Mouse (Mus musculus) hindbrain, embryonic 10.5 days (tissue): Measurements from ENCODE around the gene Ssr1. TPM values are rescaled to one million over a fixed set of nuclear protein-coding genes. Genes with fewer than 3 reads are reported as not detected.

ENCODE experiments used
- DNase-seq: peaks from one replicate; pipeline ENCODE4 v3.0.0-alpha.2; 2017; ENCODE audit warnings: low spot score
- H3K27ac ChIP-seq: fragments of 300-500 bp; sonication (generic); 2 replicates; pipeline ENCODE4 v1.5.1; 2016; ENCODE audit warnings: mild to moderate bottlenecking, moderate library complexity
- H3K27me3 ChIP-seq: fragments of 300-500 bp; sonication (generic); 2 replicates; pipeline ENCODE4 v1.6.1; 2016; ENCODE audit warnings: mild to moderate bottlenecking; ENCODE audit not compliant: poor library complexity, insufficient read depth, severe bottlenecking
- H3K36me3 ChIP-seq: fragments of 300-500 bp; sonication (generic); 2 replicates; pipeline ENCODE4 v1.6.1; 2016; ENCODE audit warnings: mild to moderate bottlenecking, moderate library complexity
- H3K4me1 ChIP-seq: fragments of 300-500 bp; sonication (generic); replicated peaks from 2 replicates; pipeline ENCODE4 v1.6.1; 2016; ENCODE audit warnings: mild to moderate bottlenecking
- H3K4me3 ChIP-seq: fragments of 300-500 bp; sonication (generic); 2 replicates; pipeline ENCODE4 v1.5.1; 2016; ENCODE audit warnings: mild to moderate bottlenecking, moderate library complexity
- H3K9me3 ChIP-seq: fragments of 300-500 bp; sonication (generic); 2 replicates; pipeline ENCODE4 v1.6.1; 2016; ENCODE audit warnings: mild to moderate bottlenecking, moderate library complexity
- WGBS: fragments of 180-500 bp; shearing (Covaris S2); methylation state at CpG from one replicate; pipeline ENCODE4 v1.1.7; 2016; 5-methylcytosine and 5-hydroxymethylcytosine counted together
- polyA plus RNA-seq: library from polyadenylated mRNA; unstranded; fragments of >200 nt; fragmentation: Nextera tagmentation; extraction: Ambion mirVana; gene quantifications from 2 replicates; pipeline ENCODE4 v1.2.1, GENCODE M21; 2016

Gene Ssr1
- polyA plus RNA-seq, 1 experiment from 2014 or later, result 83.6 TPM

- WGBS, result 88% methylated on average over 2 of the region's 2 CpGs
- H3K4me1 ChIP-seq, result 0 out of 2 replicates have a peak, but pooled peaks cover 5% of the 10 kb centered on the region
- no peaks in the 10 kb centered on the region for H3K27me3 ChIP-seq
- H3K9me3 ChIP-seq, result no peaks in the 10 kb centered on the region
- DNase-seq, result no peak
- H3K4me3 ChIP-seq, result no peak overlapping the region
- H3K27ac ChIP-seq, result no peak overlapping the region
- peaks cover 28% of the 10 kb centered on the region for H3K36me3 ChIP-seq
Observed at GRCm38 (mm10) chr13:37940167-37940566, 53.9 kb downstream of the Ssr1 start.

GRCm38 (mm10) chr13:37936351-37936750 is 57.7 kb downstream of the Ssr1 start:
- no peaks in the 10 kb centered on the region for H3K9me3 ChIP-seq
- no peak for DNase-seq
- H3K27ac ChIP-seq, result no peak overlapping the region
- H3K36me3 ChIP-seq, result peaks cover 55% of the 10 kb centered on the region
- H3K4me1 ChIP-seq, result 0 out of 2 replicates have a peak, but pooled peaks cover 3% of the 10 kb centered on the region
- no peak overlapping the region for H3K4me3 ChIP-seq
- 85% methylated on average over 3 of the region's 3 CpGs for WGBS
- no peaks in the 10 kb centered on the region for H3K27me3 ChIP-seq

GRCm38 (mm10) chr13:37934920-37935319 is 59.1 kb downstream of the Ssr1 start:
- Histone ChIP-seq H3K4me3 (no peak overlapping the region), H3K27ac (no peak overlapping the region), H3K36me3 (peaks cover 69% of the 10 kb centered on the region), H3K4me1 (0 out of 2 replicates have a peak, but pooled peaks cover 3% of the 10 kb centered on the region), H3K27me3 (no peaks in the 10 kb centered on the region), H3K9me3 (no peaks in the 10 kb centered on the region)
- WGBS, result 84% methylated on average over 8 of the region's 8 CpGs
- DNase-seq, result no peak

- H3K4me3 ChIP-seq, result no peak overlapping the region
- H3K27ac ChIP-seq, result no peak overlapping the region
- H3K9me3 ChIP-seq, result no peaks in the 10 kb centered on the region
- no peaks in the 10 kb centered on the region for H3K27me3 ChIP-seq
- no peak for DNase-seq
- 82% methylated on average over 4 of the region's 4 CpGs for WGBS
- H3K4me1 ChIP-seq, result 0 out of 2 replicates have a peak, but pooled peaks cover 3% of the 10 kb centered on the region
- H3K36me3 ChIP-seq, result peaks cover 78% of the 10 kb centered on the region
Observed at GRCm38 (mm10) chr13:37934075-37934474, 59.9 kb downstream of the Ssr1 start.

- Histone ChIP-seq H3K36me3 (peaks cover 68% of the 10 kb centered on the region), H3K4me3 (no peak overlapping the region), H3K9me3 (no peaks in the 10 kb centered on the region), H3K27ac (no peak overlapping the region), H3K4me1 (0 out of 2 replicates have a peak, but pooled peaks cover 3% of the 10 kb centered on the region), H3K27me3 (no peaks in the 10 kb centered on the region)
- DNase-seq, result no peak
- WGBS, result 80% methylated on average over 27 of the region's 27 CpGs
Observed at GRCm38 (mm10) chr13:37931210-37931922, 62.7 kb downstream of the Ssr1 start.

- DNase-seq, result no peak
- 96% methylated on average over 23 of the region's 23 CpGs for WGBS
- Histone ChIP-seq H3K27ac (no peak overlapping the region), H3K9me3 (no peaks in the 10 kb centered on the region), H3K36me3 (peaks cover 62% of the 10 kb centered on the region), H3K4me1 (0 out of 2 replicates have a peak, but pooled peaks cover 3% of the 10 kb centered on the region), H3K4me3 (no peak overlapping the region), H3K27me3 (no peaks in the 10 kb centered on the region)
Observed at GRCm38 (mm10) chr13:37930621-37931020, 63.4 kb downstream of the Ssr1 start.

- Histone ChIP-seq H3K36me3 (peaks cover 61% of the 10 kb centered on the region), H3K27ac (no peak overlapping the region), H3K27me3 (no peaks in the 10 kb centered on the region), H3K4me3 (no peak overlapping the region), H3K9me3 (no peaks in the 10 kb centered on the region), H3K4me1 (0 out of 2 replicates have a peak, but pooled peaks cover 3% of the 10 kb centered on the region)
- WGBS, result 91% methylated on average over 13 of the region's 13 CpGs
- no peak for DNase-seq
Observed at GRCm38 (mm10) chr13:37930091-37930490, 63.9 kb downstream of the Ssr1 start.

GRCm38 (mm10) chr13:37929532-37929931 is 64.5 kb downstream of the Ssr1 start:
- no peak for DNase-seq
- Histone ChIP-seq H3K27ac (no peak overlapping the region), H3K4me1 (0 out of 2 replicates have a peak, but pooled peaks cover 3% of the 10 kb centered on the region), H3K4me3 (no peak overlapping the region), H3K9me3 (no peaks in the 10 kb centered on the region), H3K27me3 (no peaks in the 10 kb centered on the region), H3K36me3 (peaks cover 56% of the 10 kb centered on the region)
- WGBS, result 92% methylated on average over 17 of the region's 17 CpGs

GRCm38 (mm10) chr13:37926394-37926793 is 67.6 kb downstream of the Ssr1 start:
- H3K4me3 ChIP-seq, result no peak overlapping the region
- peaks cover under 1% of the 10 kb centered on the region; the same call in 1 of the 2 replicates for H3K4me1 ChIP-seq
- peaks cover 30% of the 10 kb centered on the region for H3K36me3 ChIP-seq
- no peaks in the 10 kb centered on the region for H3K27me3 ChIP-seq
- 90% methylated on average over 3 of the region's 3 CpGs for WGBS
- no peak overlapping the region for H3K27ac ChIP-seq
- no peaks in the 10 kb centered on the region for H3K9me3 ChIP-seq
- DNase-seq, result no peak

GRCm38 (mm10) chr13:37924461-37924948 is 69.5 kb downstream of the Ssr1 start:
- no peaks in the 10 kb centered on the region for H3K27me3 ChIP-seq
- no peaks in the 10 kb centered on the region for H3K9me3 ChIP-seq
- WGBS, result 82% methylated on average over 4 of the region's 4 CpGs
- H3K4me1 ChIP-seq, result peaks cover 10% of the 10 kb centered on the region
- no peak overlapping the region for H3K4me3 ChIP-seq
- no peak overlapping the region for H3K27ac ChIP-seq
- peaks cover 17% of the 10 kb centered on the region for H3K36me3 ChIP-seq
- no peak for DNase-seq

- Histone ChIP-seq H3K27me3 (no peaks in the 10 kb centered on the region), H3K4me1 (peaks cover 10% of the 10 kb centered on the region), H3K4me3 (no peak overlapping the region), H3K36me3 (peaks cover 11% of the 10 kb centered on the region), H3K9me3 (no peaks in the 10 kb centered on the region), H3K27ac (no peak overlapping the region)
- no peak for DNase-seq
- 90% methylated on average over 10 of the region's 10 CpGs for WGBS
Observed at GRCm38 (mm10) chr13:37923643-37924460, 70.2 kb downstream of the Ssr1 start.

GRCm38 (mm10) chr13:37923091-37923490 is 70.9 kb downstream of the Ssr1 start:
- H3K4me1 ChIP-seq, result peaks cover 10% of the 10 kb centered on the region
- no peak overlapping the region for H3K4me3 ChIP-seq
- DNase-seq, result no peak
- H3K27me3 ChIP-seq, result no peaks in the 10 kb centered on the region
- no peak overlapping the region for H3K27ac ChIP-seq
- peaks cover 14% of the 10 kb centered on the region for H3K36me3 ChIP-seq
- H3K9me3 ChIP-seq, result no peaks in the 10 kb centered on the region
- WGBS, result 88% methylated on average over 4 of the region's 4 CpGs

- Histone ChIP-seq H3K27ac (no peak overlapping the region), H3K9me3 (no peaks in the 10 kb centered on the region)
- no peak for DNase-seq
Observed at GRCm38 (mm10) chr13:37920727-37921126, 73.3 kb downstream of the Ssr1 start.

More at GRCm38 (mm10) chr13:37920727-37921126, 73.3 kb downstream of the Ssr1 start:
- peaks cover 10% of the 10 kb centered on the region for H3K4me1 ChIP-seq
- 42% methylated on average over 2 of the region's 2 CpGs for WGBS
- H3K36me3 ChIP-seq, result peaks cover 36% of the 10 kb centered on the region
- no peaks in the 10 kb centered on the region for H3K27me3 ChIP-seq
- no peak overlapping the region for H3K4me3 ChIP-seq
